Mouse (Mus musculus) neutrophil, adult 83 days (primary cell): ENCODE data around the gene Tll1. TPM values are rescaled to one million over a fixed set of nuclear protein-coding genes. Genes with fewer than 3 reads are reported as not detected.

Experiments used
- total RNA-seq, 2 experiments: library from RNA; stranded (reverse); gene quantifications; one replicate each; pipeline ENCODE4 v1.2.4; 2023

The Tll1 gene
- not detected for total RNA-seq

GRCm38 (mm10) chr8:64206024-64206385 lies at the start of gene Tll1:
Tll1 (minus strand) TSS chr8:64206271.

